Mouse (Mus musculus) skeletal muscle tissue, adult 2 months (tissue): ENCODE measurements around the gene Dusp1.

Source experiments
- DNase-seq: peaks from one replicate; pipeline ENCODE4 v3.0.0-alpha.2; 2012; ENCODE audit warnings: low read depth, low spot score

The Dusp1 gene

GRCm38 (mm10) chr17:26584063-26584462 is 22.1 kb upstream of the Dusp1 start:
- no peak for DNase-seq

- DNase-seq: no peak
Measured at GRCm38 (mm10) chr17:26583606-26584005, 21.7 kb upstream of the Dusp1 start.

GRCm38 (mm10) chr17:26583056-26583455 is 21.1 kb upstream of the Dusp1 start:
- DNase-seq: no peak

- DNase-seq: peak; percentile 71
Measured at GRCm38 (mm10) chr17:26582297-26582696, 20.4 kb upstream of the Dusp1 start.

GRCm38 (mm10) chr17:26580873-26581401 is 19.0 kb upstream of the Dusp1 start:
- no peak for DNase-seq

- DNase-seq: no peak
Measured at GRCm38 (mm10) chr17:26579396-26579795, 17.5 kb upstream of the Dusp1 start.

- no peak for DNase-seq
Measured at GRCm38 (mm10) chr17:26578771-26579170, 16.8 kb upstream of the Dusp1 start.

GRCm38 (mm10) chr17:26578162-26578561 is 16.2 kb upstream of the Dusp1 start:
- no peak for DNase-seq

- DNase-seq: no peak
Measured at GRCm38 (mm10) chr17:26577309-26577708, 15.4 kb upstream of the Dusp1 start.

- DNase-seq: peak; percentile 90
Measured at GRCm38 (mm10) chr17:26576833-26577232, 14.9 kb upstream of the Dusp1 start.

GRCm38 (mm10) chr17:26575786-26576690 is 14.1 kb upstream of the Dusp1 start:
- no peak for DNase-seq

- no peak for DNase-seq
Measured at GRCm38 (mm10) chr17:26574701-26575100, 12.8 kb upstream of the Dusp1 start.

GRCm38 (mm10) chr17:26574118-26574517 is 12.2 kb upstream of the Dusp1 start:
- peak; percentile 68 for DNase-seq

- DNase-seq: no peak
Measured at GRCm38 (mm10) chr17:26572265-26572664, 10.3 kb upstream of the Dusp1 start.

GRCm38 (mm10) chr17:26571377-26571776 is 9.4 kb upstream of the Dusp1 start:
- DNase-seq: peak; percentile 74

GRCm38 (mm10) chr17:26570651-26571118 is 8.8 kb upstream of the Dusp1 start:
- DNase-seq: no peak

GRCm38 (mm10) chr17:26569594-26570350 is 7.8 kb upstream of the Dusp1 start:
- no peak for DNase-seq

GRCm38 (mm10) chr17:26567818-26568173 is 5.9 kb upstream of the Dusp1 start:
- DNase-seq: no peak

GRCm38 (mm10) chr17:26567142-26567817 is 5.4 kb upstream of the Dusp1 start:
- no peak for DNase-seq

- no peak for DNase-seq
Measured at GRCm38 (mm10) chr17:26564439-26564838, 2.5 kb upstream of the Dusp1 start.

- no peak for DNase-seq
Measured at GRCm38 (mm10) chr17:26563476-26563875, 1.5 kb upstream of the Dusp1 start.

- no peak for DNase-seq
Measured at GRCm38 (mm10) chr17:26562292-26562691, 364 bp upstream of the Dusp1 start.
